Mouse (Mus musculus): ENCODE results near the gene Klk1b8. TPM values are rescaled to one million over a fixed set of nuclear protein-coding genes. Genes with fewer than 3 reads are reported as not detected.
"Not testable (repeated sequence)": the region's sequence is repeated elsewhere in the genome, so short reads cannot be mapped to it uniquely, and the experiment has no call there.

Klk1b8 gene
- polyA plus RNA-seq, 1 experiment = not detected

- Histone ChIP-seq H3K36me3 (ENCODE audit: control insufficient read depth) (no peaks in the 10 kb centered on the region), H3K4me3 (replicated peaks) (no peak overlapping the region), H3K4me1 (ENCODE audit: control insufficient read depth) (no peaks in the 10 kb centered on the region), H3K27me3 (ENCODE audit: control insufficient read depth) (no peaks in the 10 kb centered on the region), H3K9me3 (ENCODE audit: control insufficient read depth, low read length) (no peaks in the 10 kb centered on the region)
- TF ChIP-seq TAL1 (IDR thresholded peaks at IDR 0.05; ENCODE audit: low read length) (no peak), GATA1 (IDR thresholded peaks at IDR 0.05; ENCODE audit: low read length) (no peak)
Observed at GRCm38 (mm10) chr7:43985657-43986056, 35.2 kb downstream of the Klk1b8 start.

GRCm38 (mm10) chr7:43994821-43995220, 44.4 kb downstream of the Klk1b8 start:
- H3K4me3 ChIP-seq (replicated peaks); H3K27me3 ChIP-seq (ENCODE audit: control insufficient read depth); H3K4me1 ChIP-seq (ENCODE audit: control insufficient read depth); H3K36me3 ChIP-seq (ENCODE audit: control insufficient read depth); H3K9me3 ChIP-seq (ENCODE audit: control insufficient read depth, low read length): not testable (repeated sequence)

GRCm38 (mm10) chr7:43995577-43995976, 45.1 kb downstream of the Klk1b8 start, which contains the start of gene Klk1b11:
Gene Klk1b11, plus strand, starts transcription at chr7:43995877.
- not testable (repeated sequence) for H3K4me1 ChIP-seq (ENCODE audit: control insufficient read depth); H3K36me3 ChIP-seq (ENCODE audit: control insufficient read depth); H3K27me3 ChIP-seq (ENCODE audit: control insufficient read depth)

More at GRCm38 (mm10) chr7:43995577-43995976, 45.1 kb downstream of the Klk1b8 start, which contains the start of gene Klk1b11:
- not testable (repeated sequence) for H3K4me3 ChIP-seq (replicated peaks); H3K9me3 ChIP-seq (ENCODE audit: control insufficient read depth, low read length)

Other genes with a start within 250 kb of the Klk1b8 start
- gene Klk13, start 238.1 kb upstream of the Klk1b8 start, polyA plus RNA-seq (2012) = not detected in 2 replicates
- gene Klk12, start 181.8 kb upstream of the Klk1b8 start, polyA plus RNA-seq (2012) = not detected in 2 replicates
- gene Klk11, start 176.1 kb upstream of the Klk1b8 start, polyA plus RNA-seq (2012) = not detected in 2 replicates
- not detected in 2 replicates for gene Klk10, start 169.6 kb upstream of the Klk1b8 start, polyA plus RNA-seq (2012)
- not detected in 2 replicates for gene Klk9, start 158.8 kb upstream of the Klk1b8 start, polyA plus RNA-seq (2012)
- gene Klk8, start 153.1 kb upstream of the Klk1b8 start, polyA plus RNA-seq (2012) = 0.11 and 0.12 TPM in 2 replicates
- gene Klk7, start 139.4 kb upstream of the Klk1b8 start, polyA plus RNA-seq (2012) = not detected in 2 replicates
- not detected in 2 replicates for gene Klk6, start 126.2 kb upstream of the Klk1b8 start, polyA plus RNA-seq (2012)
- 0.05 TPM in 1 of 2 replicates, not detected in the other for gene Klk5, start 108.7 kb upstream of the Klk1b8 start, polyA plus RNA-seq (2012)
- not detected in 2 replicates for gene Klk4, start 69.5 kb upstream of the Klk1b8 start, polyA plus RNA-seq (2012)
- gene Klk15, start 16.9 kb upstream of the Klk1b8 start, polyA plus RNA-seq (2012) = not detected in 2 replicates
- not detected in 2 replicates for gene Klk1b1, start 16.1 kb downstream of the Klk1b8 start, polyA plus RNA-seq (2012)
- not detected in 2 replicates for gene Klk1b9, start 25.4 kb downstream of the Klk1b8 start, polyA plus RNA-seq (2012)
- gene Klk1b11, start 45.2 kb downstream of the Klk1b8 start, polyA plus RNA-seq (2012) = not detected in 2 replicates
- not detected in 2 replicates for gene Klk1b26, start 61.5 kb downstream of the Klk1b8 start, polyA plus RNA-seq (2012)
- not detected in 2 replicates for gene Klk1b27, start 101.6 kb downstream of the Klk1b8 start, polyA plus RNA-seq (2012)
- gene Klk1b21, start 151.7 kb downstream of the Klk1b8 start, polyA plus RNA-seq (2012) = not detected in 2 replicates
- not detected in 2 replicates for gene Klk1b22, start 162.0 kb downstream of the Klk1b8 start, polyA plus RNA-seq (2012)
- not detected in 2 replicates for gene Klk1b16, start 186.1 kb downstream of the Klk1b8 start, polyA plus RNA-seq (2012)
- gene Klk1b24, start 237.6 kb downstream of the Klk1b8 start, polyA plus RNA-seq (2012) = not detected in 2 replicates
- gene Klk1b3, start 247.5 kb downstream of the Klk1b8 start, polyA plus RNA-seq (2012) = not detected in 2 replicates